In the genomic region with DNA sequence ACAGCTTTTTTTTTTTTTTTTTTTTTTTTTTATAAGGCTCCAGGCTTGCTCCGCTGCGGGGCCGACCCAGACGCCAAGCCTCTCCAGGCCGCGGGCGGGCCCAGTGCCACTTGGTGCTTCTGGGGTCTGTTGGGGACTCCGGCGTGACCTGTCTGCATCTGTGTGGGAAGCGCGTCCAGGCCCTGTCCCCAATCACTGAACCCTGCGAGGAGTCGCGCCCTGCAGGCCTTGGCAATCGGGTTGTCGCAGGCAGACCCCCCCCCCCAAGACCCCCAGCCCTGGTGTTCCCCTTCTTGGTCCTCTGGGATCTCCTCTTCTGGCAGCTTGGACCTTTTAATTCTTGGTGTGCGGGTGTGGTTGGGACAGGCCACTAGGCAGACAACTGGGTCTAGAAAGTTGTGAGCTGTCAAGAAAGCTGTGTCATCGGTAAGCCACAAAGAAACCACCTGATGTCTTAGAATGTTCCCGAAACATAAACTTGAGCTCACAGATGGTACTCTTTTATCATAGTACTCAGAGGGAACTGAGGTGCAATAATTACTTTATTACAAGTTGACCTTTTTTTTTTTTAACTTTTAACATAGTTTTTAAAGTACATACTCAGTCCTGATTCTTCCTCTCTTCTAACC, we compare ENCODE assay signal across 8 mouse cellular contexts. TPM values are rescaled to one million over a fixed set of nuclear protein-coding genes. Genes with fewer than 3 reads are reported as not detected.
DNase-seq lines count a peak whose midpoint lies in the region; ATAC-seq and TF ChIP-seq lines count a peak whose summit lies in the region.

No protein-coding gene starts in this region.

- no peaks in the 10 kb centered on the region for H3K9me3 ChIP-seq in hindbrain, embryonic 11.5 days (ENCODE audit: control insufficient read depth, low read length)
- H3K9me3 ChIP-seq in lung, postnatal 0 days (ENCODE audit: low read length): no peaks in the 10 kb centered on the region

- no peak for DNase-seq in layer of hippocampus, adult 2 months (ENCODE audit: low spot score in 2 of 2)
- no peak for DNase-seq in layer of hippocampus, adult 9-10 months (ENCODE audit: low spot score)
- peak; percentile 58 for DNase-seq in adrenal gland, postnatal 10 days
- DNase-seq in hindbrain, embryonic 11.5 days (ENCODE audit: low spot score): no peak
- DNase-seq in lung, postnatal 0 days (ENCODE audit: low spot score): peak; percentile 40
- DNase-seq in ovary, postnatal 14 days (ENCODE audit: low spot score): peak; percentile 9
- DNase-seq in frontal cortex, adult 2 months (ENCODE audit: extremely low spot score in 1 of 2, low spot score in 1 of 2): no peak

- H3K27me3 ChIP-seq in hindbrain, embryonic 11.5 days (ENCODE audit: control insufficient read depth, insufficient read depth, low read length): no peaks in the 10 kb centered on the region
- H3K27me3 ChIP-seq in lung, postnatal 0 days (replicated peaks; ENCODE audit: insufficient read depth, low read length): no peaks in the 10 kb centered on the region

- no peak for TF ChIP-seq CTCF in layer of hippocampus, adult 2 months (conservative IDR thresholded peaks at IDR 0.05)
- no peak for TF ChIP-seq CTCF in lung, postnatal 0 days (IDR thresholded peaks at IDR 0.05)

- no peaks in the 10 kb centered on the region for H3K36me3 ChIP-seq in hindbrain, embryonic 11.5 days (ENCODE audit: control insufficient read depth, insufficient read depth, low read length)
- H3K36me3 ChIP-seq in lung, postnatal 0 days (ENCODE audit: insufficient read depth, low read length): no peaks in the 10 kb centered on the region

- peak; percentile 58 for ATAC-seq in erythroblast, adult 5-6 weeks (replicated peaks; ENCODE audit: low FRiP score, poor library complexity, severe bottlenecking)
- peak; percentile 56 for ATAC-seq in hindbrain, embryonic 11.5 days (ENCODE audit: low FRiP score)
- no peak for ATAC-seq in lung, postnatal 0 days

- no peaks in the 10 kb centered on the region for H3K4me1 ChIP-seq in hindbrain, embryonic 11.5 days (replicated peaks; ENCODE audit: control insufficient read depth, insufficient read depth, low read length)
- no peaks in the 10 kb centered on the region; the same call in 1 of the 2 replicates for H3K4me1 ChIP-seq in lung, postnatal 0 days (ENCODE audit: insufficient read depth, low read depth, low read length)

- peak overlapping the region; percentile 93 for H3K27ac ChIP-seq in layer of hippocampus, adult 2 months
- peak overlapping the region; percentile 84 for H3K27ac ChIP-seq in hindbrain, embryonic 11.5 days (ENCODE audit: low read depth, low read length)
- peak overlapping the region; percentile 93 for H3K27ac ChIP-seq in lung, postnatal 0 days (ENCODE audit: low read length)

- peak overlapping the region; percentile 83 for H3K4me2 ChIP-seq in hindbrain, embryonic 11.5 days (replicated peaks; ENCODE audit: low read depth, low read length)
- H3K4me2 ChIP-seq in lung, postnatal 0 days (replicated peaks; ENCODE audit: low read depth, low read length): peak overlapping the region; percentile 82

- TF ChIP-seq EP300 in lung, postnatal 0 days (IDR thresholded peaks at IDR 0.05): no peak

- H3K9ac ChIP-seq in hindbrain, embryonic 11.5 days (ENCODE audit: low read depth, low read length): peak overlapping the region; percentile 77
- peak overlapping the region; percentile 70 for H3K9ac ChIP-seq in lung, postnatal 0 days (replicated peaks; ENCODE audit: low read depth)

- 2% methylated on average over 19 of the region's 19 CpGs for WGBS in hindbrain, embryonic 11.5 days
- WGBS in lung, postnatal 0 days: 2% methylated on average over 14 of the region's 19 CpGs

- peak overlapping the region; percentile 91 for H3K4me3 ChIP-seq in layer of hippocampus, adult 2 months
- H3K4me3 ChIP-seq in hindbrain, embryonic 11.5 days (ENCODE audit: low read depth, low read length): peak overlapping the region; percentile 73
- H3K4me3 ChIP-seq in lung, postnatal 0 days (ENCODE audit: low read depth, low read length): peak overlapping the region; percentile 77

RNA-seq across cellular contexts. Expression of a gene that starts 1.1 kb away (rescaled TPM):
- 10 to 100 TPM; 61.7 to 62.8 TPM for total RNA-seq in layer of hippocampus, adult 2 months (2021)
- 10 to 100 TPM; 53.5 to 57.1 TPM for total RNA-seq in adrenal gland, postnatal 10 days (2021)
- 12.7 and 20.6 TPM in 2 replicates for total RNA-seq in erythroblast, adult 5-6 weeks (2015; ENCODE audit: low replicate concordance)
- 31.0 and 35.8 TPM in 2 replicates for total RNA-seq in erythroblast, adult 5-6 weeks (2017; ENCODE audit: low replicate concordance)
- 64.5 and 79.2 TPM in 2 replicates for polyA plus RNA-seq in hindbrain, embryonic 11.5 days (2014; fragmentation: Nextera tagmentation; extraction: Ambion mirVana)
- 70.9 and 72.7 TPM in 2 replicates for polyA plus RNA-seq in lung, postnatal 0 days (2015; fragmentation: Nextera tagmentation; extraction: Ambion mirVana)
- 43.4 and 45.9 TPM in 2 replicates for polyA plus RNA-seq in frontal cortex, adult 2 months (2012; rRNA removed)

Comparison
In these comparisons a context has a peak if more than half of its experiments do, and no peak if none do; other contexts are left out.
1. DNase-seq: peak in adrenal gland, postnatal 10 days (single experiment), lung, postnatal 0 days (single experiment) and ovary, postnatal 14 days (single experiment); none in layer of hippocampus, adult 2 months (0 of 2), layer of hippocampus, adult 9-10 months (single experiment), hindbrain, embryonic 11.5 days (single experiment) and frontal cortex, adult 2 months (0 of 2).
2. Peak in every context shown above with its lines, with median percentiles within 50 percentile points of each other: H3K27ac ChIP-seq and H3K4me3 ChIP-seq.